Mouse (Mus musculus): ENCODE data around the gene Nsg2. TPM values are rescaled to one million over a fixed set of nuclear protein-coding genes. Genes with fewer than 3 reads are reported as not detected.

The Nsg2 gene
- polyA plus RNA-seq, 1 experiment from 2014 or later, result 44.9 TPM

GRCm38 (mm10) chr11:32057861-32058260 is 57.6 kb downstream of the Nsg2 start:
- ATAC-seq (ENCODE audit: low FRiP score), result peak; percentile 64
- H3K27ac ChIP-seq (ENCODE audit: low read depth, low read length), result no peak overlapping the region
- H3K9ac ChIP-seq (ENCODE audit: low read depth, low read length), result no peak overlapping the region
- 0 out of 2 replicates have a peak, but pooled peaks cover 3% of the 10 kb centered on the region for H3K4me1 ChIP-seq (replicated peaks; ENCODE audit: control insufficient read depth, insufficient read depth, low read length)
- H3K9me3 ChIP-seq (ENCODE audit: control insufficient read depth, low read length), result no peaks in the 10 kb centered on the region
- DNase-seq (ENCODE audit: low spot score), result peak; percentile 34
- no peaks in the 10 kb centered on the region for H3K27me3 ChIP-seq (ENCODE audit: control insufficient read depth, insufficient read depth, low read length)
- H3K4me2 ChIP-seq (replicated peaks; ENCODE audit: low read depth, low read length), result no peak overlapping the region
- no peak overlapping the region for H3K4me3 ChIP-seq (ENCODE audit: low read depth, low read length)
- 49% methylated on average over 13 of the region's 13 CpGs for WGBS
- H3K36me3 ChIP-seq (ENCODE audit: control insufficient read depth, insufficient read depth, low read length), result no peaks in the 10 kb centered on the region

GRCm38 (mm10) chr11:32061020-32061419 is 60.8 kb downstream of the Nsg2 start:
- no peaks in the 10 kb centered on the region for H3K9me3 ChIP-seq (ENCODE audit: control insufficient read depth, low read length)
- no peaks in the 10 kb centered on the region for H3K36me3 ChIP-seq (ENCODE audit: control insufficient read depth, insufficient read depth, low read length)
- ATAC-seq (ENCODE audit: low FRiP score), result no peak
- peaks cover 13% of the 10 kb centered on the region for H3K4me1 ChIP-seq (replicated peaks; ENCODE audit: control insufficient read depth, insufficient read depth, low read length)
- no peak overlapping the region for H3K4me3 ChIP-seq (ENCODE audit: low read depth, low read length)
- H3K9ac ChIP-seq (ENCODE audit: low read depth, low read length), result no peak overlapping the region
- H3K27me3 ChIP-seq (ENCODE audit: control insufficient read depth, insufficient read depth, low read length), result no peaks in the 10 kb centered on the region
- H3K4me2 ChIP-seq (replicated peaks; ENCODE audit: low read depth, low read length), result no peak overlapping the region
- DNase-seq (ENCODE audit: low spot score), result no peak
- no peak overlapping the region for H3K27ac ChIP-seq (ENCODE audit: low read depth, low read length)
- 76% methylated on average over 2 of the region's 2 CpGs for WGBS

GRCm38 (mm10) chr11:32061874-32062273 is 61.6 kb downstream of the Nsg2 start:
- DNase-seq (ENCODE audit: low spot score) (no peak), ATAC-seq (ENCODE audit: low FRiP score) (no peak)
- H3K27ac ChIP-seq (ENCODE audit: low read depth, low read length), result no peak overlapping the region

GRCm38 (mm10) chr11:32063775-32064510 is 63.7 kb downstream of the Nsg2 start:
- Histone ChIP-seq H3K27ac (ENCODE audit: low read depth, low read length) (peak overlapping the region; percentile 51; the same call in 1 of the 2 replicates), H3K4me1 (replicated peaks; ENCODE audit: control insufficient read depth, insufficient read depth, low read length) (peaks cover 10% of the 10 kb centered on the region), H3K9me3 (ENCODE audit: control insufficient read depth, low read length) (no peaks in the 10 kb centered on the region), H3K27me3 (ENCODE audit: control insufficient read depth, insufficient read depth, low read length) (no peaks in the 10 kb centered on the region), H3K9ac (ENCODE audit: low read depth, low read length) (no peak overlapping the region), H3K36me3 (ENCODE audit: control insufficient read depth, insufficient read depth, low read length) (no peaks in the 10 kb centered on the region), H3K4me3 (ENCODE audit: low read depth, low read length) (no peak overlapping the region), H3K4me2 (replicated peaks; ENCODE audit: low read depth, low read length) (no peak overlapping the region)
- 7% methylated on average over 10 of the region's 10 CpGs for WGBS
- DNase-seq (ENCODE audit: low spot score) (peak; percentile 25), ATAC-seq (ENCODE audit: low FRiP score) (peak; percentile 65)

More at GRCm38 (mm10) chr11:32061874-32062273, 61.6 kb downstream of the Nsg2 start:
- 89% methylated on average over 10 of the region's 10 CpGs for WGBS
- no peaks in the 10 kb centered on the region for H3K9me3 ChIP-seq (ENCODE audit: control insufficient read depth, low read length)
- no peaks in the 10 kb centered on the region for H3K27me3 ChIP-seq (ENCODE audit: control insufficient read depth, insufficient read depth, low read length)
- no peak overlapping the region for H3K9ac ChIP-seq (ENCODE audit: low read depth, low read length)
- peaks cover 13% of the 10 kb centered on the region for H3K4me1 ChIP-seq (replicated peaks; ENCODE audit: control insufficient read depth, insufficient read depth, low read length)
- no peaks in the 10 kb centered on the region for H3K36me3 ChIP-seq (ENCODE audit: control insufficient read depth, insufficient read depth, low read length)
- no peak overlapping the region for H3K4me2 ChIP-seq (replicated peaks; ENCODE audit: low read depth, low read length)
- no peak overlapping the region for H3K4me3 ChIP-seq (ENCODE audit: low read depth, low read length)

- 7% methylated on average over 5 of the region's 5 CpGs for WGBS
- Histone ChIP-seq H3K9ac (ENCODE audit: low read depth, low read length) (no peak overlapping the region), H3K27ac (ENCODE audit: low read depth, low read length) (peak overlapping the region; percentile 51; the same call in 1 of the 2 replicates)
Observed at GRCm38 (mm10) chr11:32064511-32064862, 64.2 kb downstream of the Nsg2 start.

GRCm38 (mm10) chr11:32068736-32069490 is 68.7 kb downstream of the Nsg2 start:
- no peak overlapping the region for H3K4me2 ChIP-seq (replicated peaks; ENCODE audit: low read depth, low read length)
- DNase-seq (ENCODE audit: low spot score) (no peak), ATAC-seq (ENCODE audit: low FRiP score) (no peak)
- H3K9ac ChIP-seq (ENCODE audit: low read depth, low read length), result no peak overlapping the region
- WGBS, result 78% methylated on average over 12 of the region's 12 CpGs
- H3K27me3 ChIP-seq (ENCODE audit: control insufficient read depth, insufficient read depth, low read length), result no peaks in the 10 kb centered on the region
- no peak overlapping the region for H3K27ac ChIP-seq (ENCODE audit: low read depth, low read length)
- no peaks in the 10 kb centered on the region for H3K9me3 ChIP-seq (ENCODE audit: control insufficient read depth, low read length)
- peaks cover 4% of the 10 kb centered on the region; the same call in 1 of the 2 replicates for H3K4me1 ChIP-seq (replicated peaks; ENCODE audit: control insufficient read depth, insufficient read depth, low read length)
- no peaks in the 10 kb centered on the region for H3K36me3 ChIP-seq (ENCODE audit: control insufficient read depth, insufficient read depth, low read length)
- no peak overlapping the region for H3K4me3 ChIP-seq (ENCODE audit: low read depth, low read length)

More at GRCm38 (mm10) chr11:32064511-32064862, 64.2 kb downstream of the Nsg2 start:
- Histone ChIP-seq H3K36me3 (ENCODE audit: control insufficient read depth, insufficient read depth, low read length) (no peaks in the 10 kb centered on the region), H3K9me3 (ENCODE audit: control insufficient read depth, low read length) (no peaks in the 10 kb centered on the region), H3K4me1 (replicated peaks; ENCODE audit: control insufficient read depth, insufficient read depth, low read length) (peaks cover 10% of the 10 kb centered on the region), H3K4me3 (ENCODE audit: low read depth, low read length) (no peak overlapping the region), H3K27me3 (ENCODE audit: control insufficient read depth, insufficient read depth, low read length) (no peaks in the 10 kb centered on the region), H3K4me2 (replicated peaks; ENCODE audit: low read depth, low read length) (no peak overlapping the region)
- DNase-seq (ENCODE audit: low spot score) (no peak), ATAC-seq (ENCODE audit: low FRiP score) (no peak)

GRCm38 (mm10) chr11:32075163-32075562 is 74.9 kb downstream of the Nsg2 start:
- ATAC-seq (ENCODE audit: low FRiP score) (no peak), DNase-seq (ENCODE audit: low spot score) (no peak)
- Histone ChIP-seq H3K27me3 (ENCODE audit: control insufficient read depth, insufficient read depth, low read length) (no peaks in the 10 kb centered on the region), H3K4me2 (replicated peaks; ENCODE audit: low read depth, low read length) (no peak overlapping the region), H3K4me1 (replicated peaks; ENCODE audit: control insufficient read depth, insufficient read depth, low read length) (no peaks in the 10 kb centered on the region), H3K27ac (ENCODE audit: low read depth, low read length) (no peak overlapping the region), H3K9me3 (ENCODE audit: control insufficient read depth, low read length) (no peaks in the 10 kb centered on the region), H3K4me3 (ENCODE audit: low read depth, low read length) (no peak overlapping the region), H3K36me3 (ENCODE audit: control insufficient read depth, insufficient read depth, low read length) (no peaks in the 10 kb centered on the region), H3K9ac (ENCODE audit: low read depth, low read length) (no peak overlapping the region)
- 85% methylated on average over 2 of the region's 2 CpGs for WGBS

- 71% methylated on average over 3 of the region's 3 CpGs for WGBS
Observed at GRCm38 (mm10) chr11:32083462-32083861, 83.2 kb downstream of the Nsg2 start.

More at GRCm38 (mm10) chr11:32083462-32083861, 83.2 kb downstream of the Nsg2 start:
- Histone ChIP-seq H3K36me3 (ENCODE audit: control insufficient read depth, insufficient read depth, low read length) (no peaks in the 10 kb centered on the region), H3K4me1 (replicated peaks; ENCODE audit: control insufficient read depth, insufficient read depth, low read length) (peaks cover 4% of the 10 kb centered on the region; the same call in 1 of the 2 replicates), H3K27ac (ENCODE audit: low read depth, low read length) (no peak overlapping the region), H3K4me2 (replicated peaks; ENCODE audit: low read depth, low read length) (no peak overlapping the region), H3K9ac (ENCODE audit: low read depth, low read length) (no peak overlapping the region), H3K4me3 (ENCODE audit: low read depth, low read length) (no peak overlapping the region), H3K9me3 (ENCODE audit: control insufficient read depth, low read length) (no peaks in the 10 kb centered on the region), H3K27me3 (ENCODE audit: control insufficient read depth, insufficient read depth, low read length) (no peaks in the 10 kb centered on the region)
- DNase-seq (ENCODE audit: low spot score) (no peak), ATAC-seq (ENCODE audit: low FRiP score) (no peak)

Measured in hindbrain, embryonic 11.5 days (tissue).